29 mouse cellular contexts compared by ENCODE assay signal in the genomic region with DNA sequence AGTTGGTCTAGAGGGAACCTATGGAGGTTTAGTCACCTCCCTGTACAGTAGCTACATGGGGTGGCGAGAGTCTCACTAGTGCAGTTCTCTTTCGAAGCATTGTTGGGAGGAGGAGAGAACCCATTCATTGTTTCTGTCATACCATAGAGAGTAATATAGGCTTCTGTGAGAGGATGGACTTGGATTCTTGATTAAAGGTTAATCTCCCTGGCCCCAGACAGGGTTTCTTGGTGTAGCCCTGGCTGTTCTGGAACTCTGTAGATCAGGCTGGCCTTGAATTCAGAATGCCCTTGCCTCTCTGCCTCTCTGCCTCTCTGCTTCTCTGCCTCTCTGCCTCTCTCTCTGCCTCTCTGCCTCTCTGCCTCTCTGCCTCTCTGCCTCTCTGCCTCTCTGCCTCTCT. TPM values are rescaled to one million over a fixed set of nuclear protein-coding genes. Genes with fewer than 3 reads are reported as not detected.
A peak's percentile ranks its signal among the peaks of the same experiment; 100 is the strongest.
DNase-seq lines count a peak whose midpoint lies in the region; ATAC-seq and TF ChIP-seq lines count a peak whose summit lies in the region.
"Had no signal": no experiment of that assay in that cellular context is flagged by ENCODE, and none has a peak within 500 bp of the region (broad histone marks: within the 10 kb centered on the region; RNA-seq: fewer than 3 reads in every experiment).

No protein-coding gene starts in this region.

- H3K36me3 ChIP-seq in hindbrain, postnatal 0 days (ENCODE audit: insufficient read depth, low read length) = no peaks in the 10 kb centered on the region
- no peaks in the 10 kb centered on the region for H3K36me3 ChIP-seq in hindbrain, embryonic 10.5 days
- no peaks in the 10 kb centered on the region for H3K36me3 ChIP-seq in kidney, embryonic 16.5 days (ENCODE audit: insufficient read depth, low read length)
- no peaks in the 10 kb centered on the region for H3K36me3 ChIP-seq in liver, embryonic 14.5 days (replicated peaks; ENCODE audit: control insufficient read depth, insufficient read depth, low read depth)
- H3K36me3 ChIP-seq: embryonic facial prominence, embryonic 13.5 days; midbrain, embryonic 13.5 days; stomach, embryonic 15.5 days had no signal

- no peak for DNase-seq in hindbrain, postnatal 0 days (ENCODE audit: low spot score)
- no peak for DNase-seq in hindbrain, embryonic 10.5 days (ENCODE audit: low spot score)
- DNase-seq in kidney, postnatal 36 days = peak; percentile 37 to 63
- no peak for DNase-seq in liver, embryonic 14.5 days (ENCODE audit: low read depth in 3 of 3, low spot score in 3 of 3)
- DNase-seq in B cell, adult 2 months = no peak
- no peak for DNase-seq in lung, adult 2 months
- DNase-seq: adrenal gland, adult 8-10 months; cerebellum, postnatal 36 days; embryo, embryonic 11 days; lung, embryonic 14.5 days; thymus, postnatal 25 days had no signal

- no peak for TF ChIP-seq POLR2A in lung, adult 2 months (IDR thresholded peaks at IDR 0.05; ENCODE audit: borderline replicate concordance, extremely low read depth, low read depth, low read length)

- TF ChIP-seq EP300 in liver, embryonic 14.5 days (IDR thresholded peaks at IDR 0.05; ENCODE audit: low read depth) = no peak

- no peak overlapping the region for H3K4me2 ChIP-seq in hindbrain, postnatal 0 days (ENCODE audit: low read depth, low read length)
- H3K4me2 ChIP-seq in kidney, embryonic 16.5 days (replicated peaks; ENCODE audit: low read depth, low read length) = no peak overlapping the region
- H3K4me2 ChIP-seq in liver, embryonic 14.5 days (ENCODE audit: low read depth) = no peak overlapping the region; the same call in 1 of the 2 replicates
- H3K4me2 ChIP-seq: embryonic facial prominence, embryonic 13.5 days; forebrain, embryonic 13.5 days; heart, embryonic 11.5 days; lung, embryonic 14.5 days; midbrain, embryonic 13.5 days; stomach, embryonic 15.5 days had no signal

- ATAC-seq in hindbrain, postnatal 0 days = no peak
- no peak for ATAC-seq in kidney, embryonic 16.5 days (ENCODE audit: low FRiP score, low TSS enrichment)
- no peak for ATAC-seq in liver, embryonic 14.5 days (ENCODE audit: insufficient read depth)
- ATAC-seq: activated CD4-positive, CD25-positive, alpha-beta regulatory T cell, adult 4 months; forebrain, embryonic 13.5 days; intestine, postnatal 0 days; midbrain, embryonic 13.5 days had no signal

- H3K9ac ChIP-seq in hindbrain, postnatal 0 days (replicated peaks; ENCODE audit: low read length) = no peak overlapping the region
- H3K9ac ChIP-seq in kidney, embryonic 16.5 days (replicated peaks; ENCODE audit: low read length) = no peak overlapping the region
- peak overlapping the region; percentile 84 for H3K9ac ChIP-seq in liver, embryonic 14.5 days (replicated peaks)
- H3K9ac ChIP-seq: embryonic facial prominence, embryonic 13.5 days; forebrain, embryonic 13.5 days; lung, embryonic 14.5 days; midbrain, embryonic 13.5 days; stomach, embryonic 15.5 days had no signal

- TF ChIP-seq CTCF in hindbrain, postnatal 0 days (IDR thresholded peaks at IDR 0.05; ENCODE audit: low read depth) = no peak
- TF ChIP-seq CTCF in liver, embryonic 14.5 days (IDR thresholded peaks at IDR 0.05; ENCODE audit: low read depth) = no peak
- TF ChIP-seq CTCF in lung, adult 2 months (IDR thresholded peaks at IDR 0.05; ENCODE audit: insufficient read depth, low read length) = no peak

- 79% methylated on average over 2 of the region's 2 CpGs for WGBS in hindbrain, postnatal 0 days
- 92% methylated on average over 2 of the region's 2 CpGs for WGBS in hindbrain, embryonic 10.5 days
- WGBS in kidney, embryonic 16.5 days = 85% methylated on average over 2 of the region's 2 CpGs
- 64% methylated on average over 2 of the region's 2 CpGs for WGBS in liver, embryonic 14.5 days (ENCODE audit: insufficient replicate concordance)
- 87% methylated on average over 2 of the region's 2 CpGs for WGBS in lung, adult 2 months

- H3K27ac ChIP-seq in hindbrain, postnatal 0 days = peak overlapping the region; percentile 85
- no peak overlapping the region for H3K27ac ChIP-seq in hindbrain, embryonic 10.5 days
- H3K27ac ChIP-seq in kidney, embryonic 16.5 days (ENCODE audit: low read length) = no peak overlapping the region
- H3K27ac ChIP-seq in liver, embryonic 14.5 days = peak overlapping the region; percentile 99
- H3K27ac ChIP-seq: embryonic facial prominence, embryonic 13.5 days; forebrain, embryonic 13.5 days; layer of hippocampus, adult 2 months; midbrain, embryonic 13.5 days; stomach, embryonic 15.5 days had no signal

- H3K4me1 ChIP-seq in hindbrain, postnatal 0 days (ENCODE audit: insufficient read depth, low read length) = peaks cover 15% of the 10 kb centered on the region
- H3K4me1 ChIP-seq in hindbrain, embryonic 10.5 days (replicated peaks) = peaks cover 24% of the 10 kb centered on the region
- no peaks in the 10 kb centered on the region for H3K4me1 ChIP-seq in kidney, embryonic 16.5 days (ENCODE audit: insufficient read depth, low read length)
- H3K4me1 ChIP-seq in liver, embryonic 14.5 days (replicated peaks; ENCODE audit: control insufficient read depth in 2 of 2, insufficient read depth in 2 of 2, low read length in 1 of 2) = peaks cover 77 to 78% of the 10 kb centered on the region in 2 experiments
- peaks cover 6% of the 10 kb centered on the region for H3K4me1 ChIP-seq in lung, adult 2 months (ENCODE audit: control insufficient read depth, insufficient read depth, low read length)

- H3K9me3 ChIP-seq in hindbrain, postnatal 0 days (ENCODE audit: low read length) = no peaks in the 10 kb centered on the region
- no peaks in the 10 kb centered on the region for H3K9me3 ChIP-seq in hindbrain, embryonic 10.5 days
- no peaks in the 10 kb centered on the region for H3K9me3 ChIP-seq in kidney, embryonic 16.5 days (ENCODE audit: low read length)
- no peaks in the 10 kb centered on the region for H3K9me3 ChIP-seq in liver, embryonic 14.5 days (ENCODE audit: control insufficient read depth, low read length)
- H3K9me3 ChIP-seq: embryonic facial prominence, embryonic 13.5 days; forebrain, embryonic 13.5 days; midbrain, embryonic 13.5 days; stomach, embryonic 15.5 days had no signal

- no peak overlapping the region for H3K4me3 ChIP-seq in hindbrain, postnatal 0 days (ENCODE audit: low read length)
- no peak overlapping the region for H3K4me3 ChIP-seq in hindbrain, embryonic 10.5 days
- no peak overlapping the region for H3K4me3 ChIP-seq in kidney, embryonic 16.5 days (ENCODE audit: low read length)
- no peak overlapping the region for H3K4me3 ChIP-seq in liver, embryonic 14.5 days (ENCODE audit: insufficient read depth in 1 of 2, low read depth in 2 of 2, low read length in 2 of 2)
- no peak overlapping the region for H3K4me3 ChIP-seq in lung, adult 2 months (replicated peaks; ENCODE audit: extremely low read depth, low read depth, low read length)
- H3K4me3 ChIP-seq: embryonic facial prominence, embryonic 13.5 days; forebrain, embryonic 13.5 days; layer of hippocampus, adult 2 months; midbrain, embryonic 13.5 days; stomach, embryonic 15.5 days had no signal

- H3K27me3 ChIP-seq in hindbrain, postnatal 0 days (ENCODE audit: insufficient read depth, low read length) = no peaks in the 10 kb centered on the region
- H3K27me3 ChIP-seq in hindbrain, embryonic 10.5 days (ENCODE audit: insufficient read depth, poor library complexity, severe bottlenecking) = no peaks in the 10 kb centered on the region
- no peaks in the 10 kb centered on the region for H3K27me3 ChIP-seq in kidney, embryonic 16.5 days (ENCODE audit: insufficient read depth, low read length)
- H3K27me3 ChIP-seq in liver, embryonic 14.5 days (ENCODE audit: control insufficient read depth, insufficient read depth, low read length) = no peaks in the 10 kb centered on the region
- H3K27me3 ChIP-seq: embryonic facial prominence, embryonic 13.5 days; forebrain, embryonic 13.5 days; midbrain, embryonic 13.5 days; stomach, embryonic 15.5 days had no signal

RNA-seq across cellular contexts. Expression of gene Pcx, which starts 46.5 kb away (rescaled TPM):
- 82.6 and 84.0 TPM in 2 replicates for total RNA-seq in hindbrain, postnatal 0 days (2014; rRNA removed)
- polyA plus RNA-seq in hindbrain, postnatal 0 days (2015; fragmentation: Nextera tagmentation; extraction: Ambion mirVana) = 50.5 and 53.6 TPM in 2 replicates
- 23.1 and 25.5 TPM in 2 replicates for polyA plus RNA-seq in hindbrain, embryonic 10.5 days (2016; fragmentation: Nextera tagmentation; extraction: Ambion mirVana)
- 56.3 and 70.9 TPM in 2 replicates for polyA plus RNA-seq in kidney, embryonic 16.5 days (2015; fragmentation: Nextera tagmentation; extraction: Ambion mirVana)
- polyA plus RNA-seq in liver, embryonic 14.5 days (2012; rRNA removed) = 14.7 and 16.4 TPM in 2 replicates
- polyA plus RNA-seq in liver, embryonic 14.5 days (2014; fragmentation: Nextera tagmentation; extraction: Ambion mirVana) = 25.6 and 29.1 TPM in 2 replicates
- 52.7 and 62.6 TPM in 2 replicates for polyA plus RNA-seq in lung, adult 2 months (2012; rRNA removed)
- total RNA-seq: monocyte, adult 5-6 weeks had no signal

RNA-seq across cellular contexts. Expression of gene 2010003K11Rik, which starts 58.4 kb away (rescaled TPM):
- total RNA-seq in hindbrain, postnatal 0 days (2014; rRNA removed) = not detected in 2 replicates
- 0.13 TPM in 1 of 2 replicates, not detected in the other for polyA plus RNA-seq in hindbrain, postnatal 0 days (2015; fragmentation: Nextera tagmentation; extraction: Ambion mirVana)
- 0.13 TPM in 1 of 2 replicates, not detected in the other for polyA plus RNA-seq in hindbrain, embryonic 10.5 days (2016; fragmentation: Nextera tagmentation; extraction: Ambion mirVana)
- polyA plus RNA-seq in kidney, embryonic 16.5 days (2015; fragmentation: Nextera tagmentation; extraction: Ambion mirVana) = 0.22 TPM in 1 of 2 replicates, not detected in the other
- 0.03 TPM in 1 of 2 replicates, not detected in the other for polyA plus RNA-seq in liver, embryonic 14.5 days (2012; rRNA removed)
- polyA plus RNA-seq in liver, embryonic 14.5 days (2014; fragmentation: Nextera tagmentation; extraction: Ambion mirVana) = 0.08 and 0.15 TPM in 2 replicates
- polyA plus RNA-seq in lung, adult 2 months (2012; rRNA removed) = 0.23 and 0.82 TPM in 2 replicates
- total RNA-seq: gastrocnemius, adult 18-20 months; layer of hippocampus, adult 2 months; layer of hippocampus, postnatal 25 days; megakaryocyte, adult 5-6 weeks; monocyte, adult 5-6 weeks; neutrophil, adult 5-6 weeks had no signal
- polyA plus RNA-seq: activated CD4-positive, CD25-positive, alpha-beta regulatory T cell, adult 4 months; cerebellum, adult 2 months; embryonic facial prominence, embryonic 13.5 days; erythroblast, embryonic 14.5 days; forebrain, embryonic 13.5 days; heart, embryonic 11.5 days; heart, postnatal 0 days; limb, embryonic 11.5 days; lung, embryonic 14.5 days; midbrain, embryonic 13.5 days had no signal

RNA-seq across cellular contexts. Expression of gene Lrfn4, which starts 58.7 kb away (rescaled TPM):
- total RNA-seq in hindbrain, postnatal 0 days (2014; rRNA removed) = 172 and 178 TPM in 2 replicates
- polyA plus RNA-seq in hindbrain, postnatal 0 days (2015; fragmentation: Nextera tagmentation; extraction: Ambion mirVana) = 14.1 and 15.6 TPM in 2 replicates
- 5.9 and 8.2 TPM in 2 replicates for polyA plus RNA-seq in hindbrain, embryonic 10.5 days (2016; fragmentation: Nextera tagmentation; extraction: Ambion mirVana)
- polyA plus RNA-seq in kidney, embryonic 16.5 days (2015; fragmentation: Nextera tagmentation; extraction: Ambion mirVana) = 4.5 and 6.0 TPM in 2 replicates
- polyA plus RNA-seq in liver, embryonic 14.5 days (2012; rRNA removed) = 2.1 and 2.6 TPM in 2 replicates
- polyA plus RNA-seq in liver, embryonic 14.5 days (2014; fragmentation: Nextera tagmentation; extraction: Ambion mirVana) = 0.42 and 0.64 TPM in 2 replicates
- polyA plus RNA-seq in lung, adult 2 months (2012; rRNA removed) = 24.6 and 28.8 TPM in 2 replicates
- total RNA-seq: monocyte, adult 5-6 weeks; neutrophil, adult 5-6 weeks had no signal

Comparison
In these comparisons a context has a peak if more than half of its experiments do, and no peak if none do; other contexts are left out.
1. H3K27ac ChIP-seq: peak in hindbrain, postnatal 0 days (single experiment) and liver, embryonic 14.5 days (single experiment); none in hindbrain, embryonic 10.5 days (single experiment) and kidney, embryonic 16.5 days (single experiment).
2. DNase-seq: peak in kidney, postnatal 36 days (2 of 2); none in hindbrain, postnatal 0 days (single experiment), hindbrain, embryonic 10.5 days (single experiment), liver, embryonic 14.5 days (0 of 3), B cell, adult 2 months (0 of 2) and lung, adult 2 months (single experiment).